Mouse (Mus musculus): ENCODE results near the gene Gm42906.

DNA sequence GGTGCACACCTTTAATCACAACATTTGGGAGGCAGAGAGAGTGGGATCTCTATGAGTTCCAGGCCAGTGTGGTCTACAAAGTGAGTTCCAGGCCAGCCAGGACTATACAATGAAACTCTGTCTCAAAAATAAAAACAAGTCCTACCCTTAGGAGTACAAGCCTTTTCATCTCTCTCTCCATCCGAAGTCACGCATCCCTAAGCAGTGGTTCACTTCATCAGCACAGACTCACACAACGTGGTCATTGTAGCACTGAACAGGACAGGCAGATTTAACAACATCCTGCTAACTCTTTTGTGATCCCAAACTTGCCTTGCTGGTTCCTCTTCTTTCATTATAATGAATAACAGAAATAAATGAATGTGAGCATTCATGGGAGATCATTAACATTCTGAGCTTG, 226.7 kb downstream of the Gm42906 start:
- TF ChIP-seq GATA1 (IDR thresholded peaks at IDR 0.05; ENCODE audit: low read length) (no peak), TAL1 (IDR thresholded peaks at IDR 0.05; ENCODE audit: low read length) (no peak)
